Mouse (Mus musculus) MEL (cell line): ENCODE measurements at regions not wholly inside any gene's neighbourhood (a gene's known extent, or its start where the extent isn't known, plus 50 kb on each side); places are given as distances from the start of the nearest gene placed in this dataset.

Experiments
- DNase-seq: peaks from one replicate; pipeline ENCODE4 v3.0.0; 2011; ENCODE audit warnings: low read depth, low spot score
- H3K27ac ChIP-seq: 2 replicates; pipeline ENCODE4 v1.5.1; 2012; ENCODE audit warnings: low read depth, mild to moderate bottlenecking, control low read depth, low read length, moderate library complexity; ENCODE audit not compliant: control insufficient read depth
- H3K27me3 ChIP-seq, 2 experiments: fragments of 150-350 bp in 1 of 2; sonication (generic) in 1 of 2; 2 replicates each; pipeline ENCODE4 v1.6.1; 2012; ENCODE audit warnings: low read length in 2 of 2, mild to moderate bottlenecking in 2 of 2, improper control_type of control experiment in 1 of 2, moderate library complexity in 1 of 2; ENCODE audit not compliant: insufficient read depth in 2 of 2, control insufficient read depth in 1 of 2
- H3K36me3 ChIP-seq, 2 experiments: 2 replicates each; pipeline ENCODE4 v1.6.1; 2012 to 2014; ENCODE audit warnings: low read length in 2 of 2, improper control_type of control experiment in 1 of 2, inconsistent platforms in 1 of 2, mild to moderate bottlenecking in 1 of 2; ENCODE audit not compliant: insufficient read depth in 2 of 2, control insufficient read depth in 1 of 2
- H3K4me1 ChIP-seq, 2 experiments: fragments of 150-350 bp in 1 of 2; sonication (generic) in 1 of 2; 2 replicates each; pipeline ENCODE4 v1.6.1; 2012; ENCODE audit warnings: low read length in 2 of 2, improper control_type of control experiment in 1 of 2, mild to moderate bottlenecking in 1 of 2; ENCODE audit not compliant: insufficient read depth in 2 of 2, control insufficient read depth in 1 of 2
- H3K4me3 ChIP-seq, 2 experiments: fragments of 150-350 bp in 1 of 2; sonication (generic) in 1 of 2; 2 replicates each; pipeline ENCODE4 v1.5.1; 2012; ENCODE audit warnings: low read depth in 2 of 2, low read length in 2 of 2, mild to moderate bottlenecking in 2 of 2, moderate library complexity in 2 of 2, control low read depth in 1 of 2, improper control_type of control experiment in 1 of 2; ENCODE audit not compliant: control insufficient read depth in 1 of 2, insufficient read depth in 1 of 2
- H3K79me2 ChIP-seq: 2 replicates; pipeline ENCODE4 v1.6.1; 2012; ENCODE audit warnings: mild to moderate bottlenecking, low read length, moderate library complexity; ENCODE audit not compliant: control insufficient read depth, poor library complexity, insufficient read depth
- H3K9ac ChIP-seq: 2 replicates; pipeline ENCODE4 v1.6.1; 2012; ENCODE audit warnings: low read depth, mild to moderate bottlenecking, control low read depth, low read length, moderate library complexity; ENCODE audit not compliant: control insufficient read depth, poor library complexity, severe bottlenecking
- H3K9me3 ChIP-seq: fragments of 150-350 bp; sonication (generic); replicated peaks from 2 replicates; pipeline ENCODE4 v1.6.1; 2012; ENCODE audit warnings: mild to moderate bottlenecking, low read length, improper control_type of control experiment, moderate library complexity; ENCODE audit not compliant: insufficient read depth
- CHD1 ChIP-seq: IDR thresholded peaks from 2 replicates; pipeline ENCODE4 v1.6.1; 2012; ENCODE audit warnings: low read depth, mild to moderate bottlenecking, inconsistent platforms, low read length, improper control_type of control experiment
- CHD2 ChIP-seq: IDR thresholded peaks from 2 replicates; pipeline ENCODE4 v1.6.1; 2011; ENCODE audit warnings: low read length, improper control_type of control experiment
- CTCF ChIP-seq, 3 experiments: IDR thresholded peaks in 2 of 3; conservative IDR thresholded peaks in 1 of 3; 2 replicates each; pipeline ENCODE4 v1.5.1; 2011 to 2012; ENCODE audit warnings: low read length in 3 of 3, low read depth in 2 of 3, mild to moderate bottlenecking in 2 of 3, improper control_type of control experiment in 1 of 3, inconsistent platforms in 1 of 3, mixed read lengths in 1 of 3, moderate library complexity in 1 of 3; ENCODE audit not compliant: control insufficient read depth in 1 of 3, insufficient read depth in 1 of 3, poor library complexity in 1 of 3, severe bottlenecking in 1 of 3
- EP300 ChIP-seq, 2 experiments: IDR thresholded peaks; 2 replicates each; pipeline ENCODE4 v1.6.1; 2011; ENCODE audit warnings: improper control_type of control experiment in 2 of 2, low read length in 2 of 2, low read depth in 1 of 2, mild to moderate bottlenecking in 1 of 2
- ETS1 ChIP-seq: IDR thresholded peaks from 2 replicates; pipeline ENCODE4 v1.6.1; 2012; ENCODE audit warnings: low read depth, mild to moderate bottlenecking, inconsistent platforms, low read length, improper control_type of control experiment, moderate library complexity
- GATA1 ChIP-seq: IDR thresholded peaks from 2 replicates; pipeline ENCODE4 v1.6.1; 2011; ENCODE audit warnings: low read depth, low read length, improper control_type of control experiment
- HCFC1 ChIP-seq: IDR thresholded peaks from 2 replicates; pipeline ENCODE4 v1.6.1; 2012; ENCODE audit warnings: low read depth, mild to moderate bottlenecking, inconsistent platforms, low read length, improper control_type of control experiment, moderate library complexity
- KAT2A ChIP-seq: conservative IDR thresholded peaks from 2 replicates; pipeline ENCODE4 v1.6.1; 2012; ENCODE audit warnings: low read depth, low read length, improper control_type of control experiment, inconsistent platforms
- MAX ChIP-seq: IDR thresholded peaks from 2 replicates; pipeline ENCODE4 v1.6.1; 2011; ENCODE audit warnings: low read length, improper control_type of control experiment
- MXI1 ChIP-seq: IDR thresholded peaks from 2 replicates; pipeline ENCODE4 v1.6.1; 2011; ENCODE audit warnings: mild to moderate bottlenecking, low read depth, low read length, improper control_type of control experiment
- NELFE ChIP-seq: IDR thresholded peaks from 2 replicates; pipeline ENCODE4 v1.6.1; 2011; ENCODE audit warnings: low read depth, low read length, improper control_type of control experiment
- NRF1 ChIP-seq: IDR thresholded peaks from 2 replicates; pipeline ENCODE4 v1.6.1; 2014; ENCODE audit warnings: low read depth, mild to moderate bottlenecking, inconsistent platforms, low read length, improper control_type of control experiment, moderate library complexity; ENCODE audit not compliant: poor library complexity, insufficient read depth, severe bottlenecking
- POLR2AphosphoS2 ChIP-seq: IDR thresholded peaks from 2 replicates; pipeline ENCODE4 v1.6.1; 2011; ENCODE audit warnings: low read length, improper control_type of control experiment
- RCOR1 ChIP-seq: IDR thresholded peaks from 2 replicates; pipeline ENCODE4 v1.6.1; 2012; ENCODE audit warnings: low read depth, mild to moderate bottlenecking, inconsistent platforms, low read length, improper control_type of control experiment
- SIN3A ChIP-seq: IDR thresholded peaks from 2 replicates; pipeline ENCODE4 v1.6.1; 2012; ENCODE audit warnings: low read length, improper control_type of control experiment, inconsistent platforms
- TBP ChIP-seq: IDR thresholded peaks from 2 replicates; pipeline ENCODE4 v1.8.0; 2011; ENCODE audit warnings: low read depth, low read length, improper control_type of control experiment
- TCF12 ChIP-seq: IDR thresholded peaks from 2 replicates; pipeline ENCODE4 v1.6.1; 2014; ENCODE audit warnings: low read depth, mild to moderate bottlenecking, inconsistent platforms, low read length, improper control_type of control experiment, moderate library complexity
- USF1 ChIP-seq: IDR thresholded peaks from 2 replicates; pipeline ENCODE4 v1.6.1; 2014; ENCODE audit warnings: low read depth, mild to moderate bottlenecking, inconsistent platforms, low read length, improper control_type of control experiment, moderate library complexity
- ZC3H11A ChIP-seq: IDR thresholded peaks from 2 replicates; pipeline ENCODE4 v1.6.1; 2012; ENCODE audit warnings: low read depth, mild to moderate bottlenecking, inconsistent platforms, low read length, improper control_type of control experiment
- ZKSCAN1 ChIP-seq: IDR thresholded peaks from 2 replicates; pipeline ENCODE4 v1.6.1; 2012; ENCODE audit warnings: low read depth, mild to moderate bottlenecking, inconsistent platforms, low read length, improper control_type of control experiment, moderate library complexity
- ZMIZ1 ChIP-seq: IDR thresholded peaks from 2 replicates; pipeline ENCODE4 v1.6.1; 2012; ENCODE audit warnings: low read depth, mild to moderate bottlenecking, inconsistent platforms, low read length, improper control_type of control experiment, moderate library complexity
- ZNF384 ChIP-seq: IDR thresholded peaks from 2 replicates; pipeline ENCODE4 v1.6.1; 2012; ENCODE audit warnings: low read depth, mild to moderate bottlenecking, inconsistent platforms, low read length, improper control_type of control experiment

DNA sequence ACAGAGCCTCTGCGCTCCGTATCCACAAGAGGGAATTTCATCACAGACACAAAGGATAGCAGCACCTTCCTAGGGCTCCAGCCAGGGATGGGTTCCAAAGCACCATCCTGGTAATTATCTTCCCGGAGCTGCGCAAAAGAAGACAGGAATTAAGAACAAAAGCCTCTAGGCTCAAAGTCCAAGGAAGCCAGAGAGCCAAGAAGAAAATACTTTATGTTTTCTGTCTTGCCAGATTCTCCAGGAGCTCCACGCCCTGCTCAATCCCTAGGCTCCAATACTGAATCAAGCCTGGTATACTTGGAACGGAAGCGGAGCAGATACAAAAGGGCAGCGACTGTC, 54.4 kb downstream of the Irf2bpl start:
- no peak overlapping the region for H3K9ac ChIP-seq
- no peaks in the 10 kb centered on the region for H3K27me3 ChIP-seq
- no peak overlapping the region for H3K27ac ChIP-seq
- TF ChIP-seq POLR2AphosphoS2 = no peak
- TF ChIP-seq ZNF384 = no peak
- no peak for TF ChIP-seq GATA1
- no peak for TF ChIP-seq ZMIZ1
- TF ChIP-seq KAT2A = no peak
- TF ChIP-seq CHD1 = no peak
- no peak for TF ChIP-seq MAX
- no peak for TF ChIP-seq CHD2
- TF ChIP-seq RCOR1 = no peak
- TF ChIP-seq CTCF (IDR thresholded peaks at IDR 0.05 in 2 of 3, conservative IDR thresholded peaks at IDR 0.05 in 1 of 3; ENCODE audit: control insufficient read depth in 1 of 3, insufficient read depth in 1 of 3, low read depth in 2 of 3, low read length in 3 of 3, poor library complexity in 1 of 3, severe bottlenecking in 1 of 3) = no peak
- no peak for TF ChIP-seq ETS1
- no peak for TF ChIP-seq NRF1
- no peak for TF ChIP-seq MXI1
- no peak for TF ChIP-seq NELFE
- no peak for TF ChIP-seq USF1
- H3K4me3 ChIP-seq = no peak overlapping the region
- peaks cover 0 to 25% of the 10 kb centered on the region in 2 experiments; a peak in 2 of 4 replicates for H3K36me3 ChIP-seq
- no peaks in the 10 kb centered on the region for H3K9me3 ChIP-seq
- H3K4me1 ChIP-seq = peaks cover 20 to 47% of the 10 kb centered on the region in 2 experiments
- no peak for DNase-seq
- no peaks in the 10 kb centered on the region for H3K79me2 ChIP-seq

DNA sequence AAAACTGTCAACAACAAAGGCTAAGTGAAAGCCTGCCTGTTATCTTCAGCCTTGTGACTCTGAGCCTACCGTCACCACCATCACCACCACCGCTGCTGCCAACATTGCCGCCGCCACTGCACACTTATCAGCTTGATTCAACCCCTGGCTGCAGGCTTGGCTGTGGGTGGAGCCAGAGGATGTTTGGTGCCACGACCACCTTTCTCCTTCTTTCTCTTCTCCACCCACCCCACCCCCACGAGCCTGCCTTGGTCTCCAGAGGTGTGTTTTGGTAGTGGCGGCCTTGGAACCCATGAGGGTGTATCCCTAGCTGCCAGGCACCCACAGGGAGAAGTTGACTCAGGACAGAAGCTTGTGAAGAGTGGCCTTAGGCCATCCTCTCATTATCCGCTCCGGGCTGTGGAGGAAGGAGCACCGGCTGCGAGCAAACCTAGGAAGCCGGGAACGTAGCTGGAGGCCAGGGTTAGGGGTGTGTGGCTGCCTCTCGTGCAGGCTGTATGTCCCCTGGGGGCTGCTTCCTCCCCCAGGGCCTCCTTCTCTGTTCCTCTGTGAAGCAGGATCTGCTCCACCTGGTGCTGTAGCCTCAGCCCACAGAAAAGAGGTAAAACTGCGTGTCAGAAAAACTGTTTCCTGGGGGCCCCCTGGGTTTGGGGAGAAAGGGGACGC, 54.9 kb downstream of the Irf2bpl start:
- no peaks in the 10 kb centered on the region for H3K9me3 ChIP-seq
- no peaks in the 10 kb centered on the region for H3K27me3 ChIP-seq
- DNase-seq = peak; percentile 68
- no peaks in the 10 kb centered on the region for H3K79me2 ChIP-seq
- H3K27ac ChIP-seq = peak overlapping the region; percentile 43; the same call in 1 of the 2 replicates
- H3K36me3 ChIP-seq = peaks cover 0 to 20% of the 10 kb centered on the region in 2 experiments; a peak in 2 of 4 replicates
- H3K4me1 ChIP-seq = peaks cover 18 to 43% of the 10 kb centered on the region in 2 experiments
- TF ChIP-seq HCFC1 = 0 out of 2 replicates have a peak, but pooled peaks have one; percentile 19
- TF ChIP-seq USF1 = peak; percentile 26; the same call in 1 of the 2 replicates
- TF ChIP-seq ZC3H11A = no peak
- TF ChIP-seq ETS1 = peak; percentile 64
- peak in 1 of 2 experiments; percentile 44; a peak in 2 of 4 replicates for TF ChIP-seq EP300 (IDR thresholded peaks at IDR 0.05; ENCODE audit: low read depth in 1 of 2, low read length in 2 of 2)
- peak; percentile 43; the same call in 1 of the 2 replicates for TF ChIP-seq GATA1
- TF ChIP-seq MXI1 = no peak
- peak; percentile 54 for TF ChIP-seq TCF12
- peak; percentile 42; the same call in 1 of the 2 replicates for TF ChIP-seq SIN3A
- TF ChIP-seq NRF1 = 0 out of 2 replicates have a peak, but pooled peaks have one; percentile 20
- TF ChIP-seq TBP = no peak
- TF ChIP-seq ZKSCAN1 = no peak
- 0 out of 2 replicates have a peak overlapping the region, but pooled peaks have one; percentile 1 for H3K9ac ChIP-seq
- H3K4me3 ChIP-seq = peak overlapping the region in 1 of 2 experiments; percentile 19; a peak in 1 of 4 replicates
